Mouse (Mus musculus) forebrain, embryonic 10.5 days (tissue): Measurements from ENCODE around the gene Pdlim4. TPM values are rescaled to one million over a fixed set of nuclear protein-coding genes. Genes with fewer than 3 reads are reported as not detected.
"Not testable (repeated sequence)": the region's sequence is repeated elsewhere in the genome, so short reads cannot be mapped to it uniquely, and the experiment has no call there.

ENCODE experiments used
- DNase-seq: peaks from one replicate; pipeline ENCODE4 v3.0.0-alpha.2; 2017; ENCODE audit warnings: low spot score; ENCODE audit errors: extremely low spot score
- H3K27ac ChIP-seq: fragments of 300-500 bp; sonication (generic); 2 replicates; pipeline ENCODE4 v1.5.1; 2016; ENCODE audit warnings: mild to moderate bottlenecking
- H3K27me3 ChIP-seq: fragments of 300-500 bp; sonication (generic); 2 replicates; pipeline ENCODE4 v1.6.1; 2016; ENCODE audit warnings: mild to moderate bottlenecking; ENCODE audit not compliant: poor library complexity, severe bottlenecking
- H3K36me3 ChIP-seq: fragments of 300-500 bp; sonication (generic); replicated peaks from 2 replicates; pipeline ENCODE4 v1.6.1; 2016; ENCODE audit warnings: mild to moderate bottlenecking, moderate library complexity
- H3K4me1 ChIP-seq: fragments of 300-500 bp; sonication (generic); 2 replicates; pipeline ENCODE4 v1.6.1; 2016
- H3K4me3 ChIP-seq: fragments of 300-500 bp; sonication (generic); 2 replicates; pipeline ENCODE4 v1.5.1; 2016; ENCODE audit warnings: mild to moderate bottlenecking, moderate library complexity
- H3K9me3 ChIP-seq: fragments of 300-500 bp; sonication (generic); 2 replicates; pipeline ENCODE4 v1.6.1; 2016; ENCODE audit warnings: mild to moderate bottlenecking, moderate library complexity
- WGBS: fragments of 180-500 bp; shearing (Covaris S2); methylation state at CpG from one replicate; pipeline ENCODE4 v1.1.7; 2016; 5-methylcytosine and 5-hydroxymethylcytosine counted together
- polyA plus RNA-seq: library from polyadenylated mRNA; unstranded; fragments of >200 nt; fragmentation: Nextera tagmentation; extraction: Ambion mirVana; gene quantifications from 2 replicates; pipeline ENCODE4 v1.2.1, GENCODE M21; 2016

Gene Pdlim4
- polyA plus RNA-seq, 1 experiment from 2014 or later: 53.1 TPM

DNA sequence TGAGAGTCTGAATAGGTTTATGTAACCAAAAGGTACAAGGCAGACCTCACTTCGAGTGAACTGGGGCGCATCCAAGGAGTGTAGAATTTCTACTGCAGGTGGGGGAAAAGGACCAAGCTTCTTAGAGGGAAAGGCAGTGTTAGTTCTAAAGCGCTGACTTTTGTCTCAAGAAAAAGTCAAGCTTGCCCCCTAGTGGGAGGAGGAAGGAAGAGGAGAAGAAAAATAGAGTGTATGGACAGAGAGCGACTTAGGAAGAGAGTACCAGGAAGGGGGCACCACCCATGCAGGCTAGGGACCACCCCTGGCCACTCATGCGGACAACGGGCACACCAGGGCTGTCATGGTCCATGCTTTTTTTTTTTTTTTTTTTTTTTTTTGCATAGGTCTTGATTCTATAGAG lies 14.6 kb downstream of the Pdlim4 start:
- H3K36me3 ChIP-seq: peaks cover 13% of the 10 kb centered on the region
- WGBS: 34% methylated on average over 6 of the region's 6 CpGs
- no peak for DNase-seq
- no peaks in the 10 kb centered on the region for H3K27me3 ChIP-seq
- no peaks in the 10 kb centered on the region for H3K9me3 ChIP-seq
- H3K27ac ChIP-seq: no peak overlapping the region
- H3K4me1 ChIP-seq: peaks cover 38% of the 10 kb centered on the region
- no peak overlapping the region for H3K4me3 ChIP-seq

DNA sequence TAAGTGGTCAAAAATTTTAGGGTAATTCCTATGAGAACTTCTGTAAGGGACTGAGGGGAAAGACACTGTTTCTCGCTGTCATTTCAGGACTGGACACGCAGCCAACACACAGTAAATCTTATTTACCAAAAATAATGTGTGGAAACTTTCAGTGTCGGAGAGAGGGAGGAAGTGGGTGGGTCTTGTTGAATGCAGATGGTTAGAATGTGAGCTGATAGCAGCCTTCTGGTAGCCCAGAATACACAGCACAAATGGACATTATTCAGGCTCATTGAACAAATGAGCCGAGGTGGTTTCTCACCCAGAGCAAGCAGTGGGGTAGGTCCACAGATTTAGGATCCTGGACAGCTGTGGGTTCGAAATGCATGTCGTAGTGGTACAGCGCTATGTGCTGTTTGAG lies 15.7 kb downstream of the Pdlim4 start:
- Histone ChIP-seq H3K27ac (no peak overlapping the region), H3K4me1 (peaks cover 26% of the 10 kb centered on the region), H3K9me3 (no peaks in the 10 kb centered on the region), H3K36me3 (peaks cover 13% of the 10 kb centered on the region), H3K4me3 (no peak overlapping the region), H3K27me3 (no peaks in the 10 kb centered on the region)
- 94% methylated on average over 7 of the region's 7 CpGs for whole genome bisulfite sequencing
- DNase-seq: no peak

DNA sequence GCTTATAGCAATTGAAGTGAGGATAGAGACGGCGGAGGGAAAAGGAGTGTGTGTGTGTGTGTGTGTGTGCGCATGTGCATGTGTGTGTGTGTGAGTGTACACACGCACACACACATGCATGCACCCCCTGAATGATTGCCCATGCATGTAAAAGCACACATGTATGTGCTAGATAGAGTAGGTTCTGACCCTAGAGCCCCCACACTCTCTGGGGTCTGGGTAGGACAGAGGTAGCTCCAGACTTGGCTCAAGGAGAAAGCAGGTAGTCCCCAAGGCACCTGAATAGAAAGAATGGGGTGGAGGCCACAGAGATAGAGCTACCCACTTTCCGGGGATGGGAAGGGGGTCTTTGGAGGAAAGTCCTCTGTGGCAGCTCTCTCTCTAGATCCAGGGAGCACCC lies 16.7 kb downstream of the Pdlim4 start:
- no peak overlapping the region for H3K27ac ChIP-seq
- WGBS: 95% methylated on average over 5 of the region's 5 CpGs
- no peak for DNase-seq

DNA sequence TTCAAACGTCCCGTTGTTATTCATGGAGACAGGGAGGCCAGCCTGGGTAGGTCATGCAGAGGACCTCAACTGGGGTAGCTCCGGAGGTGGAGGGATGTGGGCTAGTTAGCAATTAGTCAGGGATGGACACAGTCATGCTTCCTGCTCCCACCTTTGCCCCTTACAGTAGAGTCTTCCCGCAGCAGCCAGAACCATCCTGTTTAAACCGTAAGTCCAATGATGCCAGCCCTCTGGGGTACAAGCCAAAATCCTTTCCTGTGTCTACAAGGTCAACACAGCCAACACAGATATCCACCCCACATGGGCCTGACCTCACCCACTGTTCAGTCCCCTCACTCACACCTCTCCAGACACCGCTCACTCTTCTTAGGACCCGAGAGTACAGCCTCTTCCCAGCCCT lies 17.7 kb downstream of the Pdlim4 start:
- H3K36me3 ChIP-seq: peaks cover 13% of the 10 kb centered on the region
- no peaks in the 10 kb centered on the region for H3K27me3 ChIP-seq
- no peak for DNase-seq
- no peaks in the 10 kb centered on the region for H3K9me3 ChIP-seq
- H3K4me3 ChIP-seq: no peak overlapping the region
- H3K27ac ChIP-seq: no peak overlapping the region
- peaks cover 7% of the 10 kb centered on the region for H3K4me1 ChIP-seq
- 91% methylated on average over 7 of the region's 7 CpGs for WGBS

More for the DNA sequence above, 16.7 kb downstream of the Pdlim4 start:
- Histone ChIP-seq H3K4me3 (no peak overlapping the region), H3K9me3 (no peaks in the 10 kb centered on the region), H3K27me3 (no peaks in the 10 kb centered on the region), H3K36me3 (peaks cover 13% of the 10 kb centered on the region), H3K4me1 (peaks cover 16% of the 10 kb centered on the region)

DNA sequence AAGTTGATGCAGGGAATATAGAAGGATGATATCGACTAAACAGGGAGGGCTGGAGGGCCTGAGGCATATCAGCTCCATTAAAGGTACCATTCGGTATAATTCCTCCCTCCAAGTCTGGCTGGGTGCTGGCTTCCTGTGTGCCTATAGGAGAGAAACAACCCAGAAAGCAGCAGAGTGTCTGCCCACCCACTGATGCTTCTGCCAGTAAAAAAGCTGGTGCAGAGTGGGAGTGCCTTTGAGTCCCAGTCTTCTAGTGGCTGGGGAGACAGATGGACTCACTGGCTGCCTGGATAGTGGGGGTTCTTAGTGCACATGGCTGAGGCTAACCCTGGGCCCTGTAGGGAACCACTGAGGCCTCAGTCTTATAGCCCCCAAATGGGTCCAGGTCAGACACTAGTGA lies 18.6 kb downstream of the Pdlim4 start:
- H3K27ac ChIP-seq: no peak overlapping the region
- 80% methylated on average over 2 of the region's 2 CpGs for WGBS
- H3K9me3 ChIP-seq: no peaks in the 10 kb centered on the region
- no peak for DNase-seq
- no peaks in the 10 kb centered on the region for H3K4me1 ChIP-seq
- H3K4me3 ChIP-seq: no peak overlapping the region
- no peaks in the 10 kb centered on the region for H3K27me3 ChIP-seq
- peaks cover 7% of the 10 kb centered on the region for H3K36me3 ChIP-seq

DNA sequence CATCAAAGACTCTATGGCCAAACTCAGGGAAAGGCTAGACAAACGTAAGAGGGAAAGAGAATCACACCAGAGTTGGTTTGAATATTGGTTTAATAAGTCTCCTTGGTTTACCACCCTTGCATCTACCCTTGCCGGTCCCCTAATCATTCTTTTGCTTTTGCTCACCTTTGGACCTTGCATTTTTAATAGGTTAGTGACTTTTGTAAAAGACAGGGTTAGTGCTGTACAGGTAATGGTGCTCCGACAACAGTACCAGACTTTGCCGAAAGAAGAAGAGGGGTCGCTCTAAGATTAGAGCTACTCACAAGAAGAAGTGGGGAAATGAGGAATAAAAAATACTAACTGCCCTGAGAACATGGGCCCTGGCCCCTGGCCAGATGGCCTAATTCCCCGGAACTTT lies 28.1 kb downstream of the Pdlim4 start:
- Histone ChIP-seq H3K27me3 (no peaks in the 10 kb centered on the region), H3K9me3 (no peaks in the 10 kb centered on the region), H3K4me3 (no peak overlapping the region), H3K36me3 (no peaks in the 10 kb centered on the region), H3K4me1 (no peaks in the 10 kb centered on the region), H3K27ac (no peak overlapping the region)
- WGBS: 95% methylated on average over 6 of the region's 6 CpGs
- no peak for DNase-seq

DNA sequence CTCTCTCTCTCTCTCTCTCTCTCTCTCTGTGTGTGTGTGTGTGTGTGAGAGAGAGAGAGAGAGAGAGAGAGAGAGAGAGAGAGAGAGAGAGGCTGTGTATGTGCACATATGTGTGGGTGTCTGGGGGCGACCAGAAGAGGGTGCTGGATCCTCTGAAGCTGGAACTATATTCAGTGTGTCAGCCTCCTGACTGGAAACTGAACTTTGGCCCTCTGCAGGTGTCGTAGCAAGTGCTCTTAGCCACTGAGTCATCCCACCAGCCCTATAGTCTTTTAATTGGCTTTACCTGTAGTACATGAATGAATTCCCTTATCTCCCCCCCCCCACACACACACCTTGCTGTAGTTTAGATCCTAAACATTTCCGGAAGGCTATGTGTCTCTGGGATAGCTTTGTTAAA lies 35.9 kb downstream of the Pdlim4 start:
- WGBS: 93% methylated on average over 1 of the region's 3 CpGs
- H3K4me1 ChIP-seq: peaks cover 11% of the 10 kb centered on the region

DNA sequence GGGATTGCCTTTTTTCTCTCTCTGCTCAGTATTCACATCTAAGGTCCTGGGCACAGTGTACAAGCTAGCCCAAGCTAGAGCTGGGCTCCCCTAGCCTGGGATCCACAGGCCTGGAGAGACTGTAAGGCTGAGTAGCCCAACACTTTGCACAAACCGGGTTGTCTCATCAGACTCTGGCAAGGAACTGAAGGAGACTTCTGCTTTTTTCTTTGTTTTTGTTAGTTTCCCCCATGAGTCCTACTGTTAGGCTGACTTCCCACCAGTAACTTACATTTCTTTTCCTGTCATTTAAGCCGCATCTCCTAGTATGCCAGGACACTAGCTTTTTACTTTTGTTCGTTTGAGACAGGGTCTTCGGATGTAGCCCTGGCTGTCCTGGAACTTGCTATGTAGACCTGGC lies 39.8 kb downstream of the Pdlim4 start:
- H3K4me3 ChIP-seq: peak overlapping the region; percentile 64; the same call in 1 of the 2 replicates
- no peak for DNase-seq
- peak overlapping the region; percentile 81 for H3K27ac ChIP-seq
- no peaks in the 10 kb centered on the region for H3K36me3 ChIP-seq
- 69% methylated on average over 4 of the region's 4 CpGs for WGBS
- peaks cover 17% of the 10 kb centered on the region for H3K4me1 ChIP-seq
- no peaks in the 10 kb centered on the region for H3K9me3 ChIP-seq
- peaks cover 52% of the 10 kb centered on the region for H3K27me3 ChIP-seq

More for the DNA sequence above, 35.9 kb downstream of the Pdlim4 start:
- H3K9me3 ChIP-seq, DNase-seq, H3K36me3 ChIP-seq, H3K27ac ChIP-seq, H3K4me3 ChIP-seq: not testable (repeated sequence)
- H3K27me3 ChIP-seq: peaks cover 19% of the 10 kb centered on the region

DNA sequence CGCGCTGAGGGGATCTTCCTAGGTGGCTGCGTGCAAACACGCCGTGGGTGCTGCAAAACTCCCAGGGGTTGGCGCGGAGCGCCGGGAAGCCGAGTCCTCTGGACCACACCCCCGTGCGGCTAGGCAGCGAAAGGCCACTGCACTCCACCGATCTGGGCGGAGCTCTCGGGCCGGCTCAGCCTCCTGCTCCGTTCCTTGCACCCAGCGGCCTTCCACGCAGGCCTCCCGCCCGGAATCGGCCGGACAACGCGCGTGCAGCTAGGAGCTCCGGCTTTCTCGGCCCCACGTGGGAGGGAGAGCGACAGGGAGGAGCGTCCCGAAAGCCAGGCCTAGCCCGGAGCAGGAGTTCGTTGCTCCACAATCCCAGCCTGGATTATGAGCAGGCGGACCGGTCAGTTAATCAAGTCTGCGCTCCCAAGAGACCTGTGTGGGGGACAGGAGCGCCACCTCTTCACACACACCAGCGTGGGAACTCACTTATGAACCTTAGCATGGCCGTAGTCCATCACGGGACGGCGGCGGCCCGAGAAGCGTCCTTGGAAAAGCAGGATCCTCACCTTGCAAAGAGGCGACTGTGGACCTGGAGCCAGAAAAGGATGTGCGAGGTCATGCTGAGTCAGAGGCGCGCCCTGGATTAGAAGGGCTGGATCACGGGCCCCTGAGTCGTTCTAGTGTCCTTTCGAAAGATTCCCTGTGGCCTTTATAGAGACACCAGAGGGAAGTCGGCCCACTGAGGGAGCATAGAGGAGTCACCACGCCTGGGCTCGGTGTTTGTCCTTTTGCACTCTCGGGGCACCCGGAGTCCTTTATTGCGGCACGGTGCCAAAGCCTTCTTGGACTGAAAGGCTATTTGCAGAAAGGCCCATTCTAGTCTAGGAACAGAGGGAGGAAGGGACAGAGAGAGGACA lies 40.5 kb downstream of the Pdlim4 start, which contains the start of gene Slc22a4:
TSS of gene Slc22a4 (minus strand) at position 47 of the 908 bp plus-strand sequence.
- Histone ChIP-seq H3K27ac (peak within 1 kb of the TSS; percentile 81), H3K27me3 (peaks cover 52% of the 10 kb centered on the region), H3K36me3 (no peaks in the 10 kb centered on the region), H3K9me3 (no peaks in the 10 kb centered on the region), H3K4me3 (peak within 1 kb of the TSS; percentile 64), H3K4me1 (peaks cover 17% of the 10 kb centered on the region)
- peak; percentile 74 for DNase-seq
- WGBS: 3% methylated on average over 61 of the region's 61 CpGs

DNA sequence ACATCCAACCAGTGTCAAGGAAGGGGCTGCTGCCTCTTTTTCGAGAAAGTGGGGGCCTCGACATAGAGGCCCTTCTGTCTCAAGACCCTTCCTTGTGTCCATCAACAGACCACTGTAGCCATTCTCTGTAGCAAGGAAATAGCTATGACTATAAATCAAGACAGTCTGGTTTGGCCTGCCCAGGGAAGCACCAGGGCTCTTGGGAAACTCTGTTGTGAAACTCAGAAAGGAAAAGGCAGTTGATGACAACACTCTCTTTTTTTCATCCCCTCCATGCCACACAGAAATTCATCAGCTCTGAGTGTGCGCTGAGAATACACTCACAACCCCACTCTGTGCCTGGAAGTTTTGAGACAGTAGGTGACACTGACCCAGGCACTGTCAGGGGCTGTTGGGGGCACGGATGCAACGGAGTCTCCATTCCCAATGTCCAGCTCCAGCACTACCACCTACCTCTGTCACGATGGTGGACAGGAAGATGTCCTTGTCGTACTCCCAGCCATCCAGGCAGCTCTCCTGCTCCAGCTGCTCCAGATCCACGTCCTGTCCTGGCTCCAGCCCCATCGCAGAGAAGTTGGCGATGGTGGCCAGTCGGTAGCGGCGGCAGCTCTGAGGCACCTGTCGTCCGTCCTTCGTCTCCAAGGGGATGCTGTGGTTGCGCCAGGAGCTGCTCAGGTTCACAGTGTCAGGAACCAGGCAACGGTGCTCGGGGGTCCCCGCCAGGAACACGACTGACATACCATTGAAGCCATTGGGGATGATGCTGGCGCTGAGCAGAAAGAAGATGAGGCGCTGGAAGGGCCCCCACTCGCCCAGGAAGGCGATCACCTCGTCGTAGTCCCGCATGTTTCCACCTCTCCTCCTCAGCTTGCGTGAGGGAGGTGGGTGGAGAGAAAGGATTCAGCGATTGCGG lies 41.4 kb downstream of the Pdlim4 start:
- Histone ChIP-seq H3K27me3 (peaks cover 52% of the 10 kb centered on the region), H3K36me3 (no peaks in the 10 kb centered on the region), H3K9me3 (no peaks in the 10 kb centered on the region), H3K27ac (peak overlapping the region; percentile 81), H3K4me1 (peaks cover 17% of the 10 kb centered on the region), H3K4me3 (peak overlapping the region; percentile 64)
- 17% methylated on average over 31 of the region's 31 CpGs for WGBS
- peak; percentile 25 for DNase-seq

DNA sequence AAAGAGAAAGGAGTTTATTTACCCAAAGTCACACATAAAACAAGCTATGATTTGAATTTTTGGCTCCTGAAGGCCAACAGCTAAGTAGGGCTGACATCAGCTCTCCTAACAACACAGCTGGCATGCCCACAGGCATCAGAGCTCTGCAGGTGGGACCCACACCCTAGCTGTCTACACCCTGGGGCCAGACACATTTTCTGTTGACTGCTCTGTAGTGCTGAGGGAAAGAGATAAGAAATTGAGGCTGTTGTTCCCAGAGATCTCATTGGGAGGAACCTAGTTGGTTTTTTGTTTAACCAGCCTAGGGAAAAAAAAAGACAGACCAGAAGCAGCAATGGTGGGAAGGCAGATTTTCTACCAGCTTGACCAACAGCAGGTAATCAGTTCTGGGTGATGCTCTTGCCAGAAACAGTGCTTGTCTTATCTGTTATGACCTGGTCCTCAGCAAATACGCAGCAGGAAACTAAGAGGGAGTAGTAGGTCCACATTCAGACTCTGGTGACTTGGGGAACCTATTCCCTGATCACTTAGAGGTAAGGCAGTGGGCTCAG lies 42.2 kb downstream of the Pdlim4 start:
- Histone ChIP-seq H3K27ac (no peak overlapping the region), H3K27me3 (peaks cover 52% of the 10 kb centered on the region), H3K36me3 (no peaks in the 10 kb centered on the region), H3K4me1 (peaks cover 17% of the 10 kb centered on the region), H3K4me3 (peak overlapping the region; percentile 64; the same call in 1 of the 2 replicates), H3K9me3 (no peaks in the 10 kb centered on the region)
- DNase-seq: no peak
- 81% methylated on average over 1 of the region's 1 CpGs for WGBS

DNA sequence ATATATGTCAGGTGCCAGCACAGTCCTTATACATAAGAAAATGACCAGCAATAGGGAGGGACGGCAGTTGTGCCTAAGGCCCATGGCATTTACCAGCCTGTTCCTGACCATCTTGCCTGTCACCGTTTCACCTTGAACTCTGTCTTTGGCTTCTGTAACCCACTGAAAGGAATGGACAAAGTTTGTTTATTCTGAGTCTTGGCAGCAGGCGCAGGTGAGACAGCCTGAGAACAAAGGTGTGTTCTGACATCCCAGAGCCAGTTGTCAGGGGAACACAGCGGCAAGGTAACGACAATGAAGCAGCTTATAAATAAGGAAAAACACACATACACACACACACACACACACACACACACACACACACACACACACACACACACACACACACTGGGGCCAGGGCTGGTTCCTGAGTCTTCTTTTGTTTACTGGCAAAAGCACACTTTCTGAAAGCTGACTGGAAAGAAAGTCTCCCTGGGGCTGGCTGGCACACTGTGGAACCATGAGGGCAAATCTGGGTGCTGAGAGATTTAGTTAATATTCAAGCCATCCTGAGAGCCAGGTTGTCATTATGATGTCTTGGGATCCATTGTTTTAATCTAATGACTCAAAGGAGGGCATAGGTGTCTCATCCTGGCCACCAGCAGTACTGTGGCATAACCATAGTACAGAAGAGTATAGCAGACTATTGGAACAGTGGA lies 47.3 kb downstream of the Pdlim4 start:
- no peak overlapping the region for H3K4me3 ChIP-seq
- DNase-seq: no peak
- no peaks in the 10 kb centered on the region for H3K4me1 ChIP-seq
- no peaks in the 10 kb centered on the region for H3K9me3 ChIP-seq
- H3K27ac ChIP-seq: no peak overlapping the region
- H3K36me3 ChIP-seq: no peaks in the 10 kb centered on the region
- 88% methylated on average over 5 of the region's 5 CpGs for WGBS
- H3K27me3 ChIP-seq: peaks cover 20% of the 10 kb centered on the region
